Mouse (Mus musculus) midbrain, embryonic 12.5 days (tissue): ENCODE data around the gene Lcn2. TPM values are rescaled to one million over a fixed set of nuclear protein-coding genes. Genes with fewer than 3 reads are reported as not detected.

Experiments used
- ATAC-seq: fragments of 200-750 bp; cut with Nextera tagmentation; 2 replicates; pipeline ENCODE4 v1.8.0; 2017; ENCODE audit warnings: low read depth, moderate TSS enrichment, moderate library complexity; ENCODE audit not compliant: low FRiP score
- H3K27ac ChIP-seq: fragments of 300-500 bp; sonication (generic); replicated peaks from 2 replicates; pipeline ENCODE4 v1.5.1; 2016; ENCODE audit warnings: mild to moderate bottlenecking
- H3K27me3 ChIP-seq: fragments of 300-500 bp; sonication (generic); 2 replicates; pipeline ENCODE4 v1.6.1; 2016; ENCODE audit warnings: mild to moderate bottlenecking
- H3K36me3 ChIP-seq: fragments of 300-500 bp; sonication (generic); 2 replicates; pipeline ENCODE4 v1.6.1; 2016
- H3K4me1 ChIP-seq: fragments of 300-500 bp; sonication (generic); 2 replicates; pipeline ENCODE4 v1.6.1; 2016
- H3K4me2 ChIP-seq: fragments of 300-500 bp; sonication (generic); replicated peaks from 2 replicates; pipeline ENCODE4 v1.6.1; 2016; ENCODE audit warnings: mild to moderate bottlenecking, moderate library complexity
- H3K4me3 ChIP-seq: fragments of 300-500 bp; sonication (generic); 2 replicates; pipeline ENCODE4 v1.5.1; 2016; ENCODE audit warnings: mild to moderate bottlenecking
- H3K9ac ChIP-seq: fragments of 300-500 bp; sonication (generic); replicated peaks from 2 replicates; pipeline ENCODE4 v1.6.1; 2016; ENCODE audit warnings: mild to moderate bottlenecking, moderate library complexity
- H3K9me3 ChIP-seq: fragments of 300-500 bp; sonication (generic); 2 replicates; pipeline ENCODE4 v1.6.1; 2016; ENCODE audit warnings: mild to moderate bottlenecking
- WGBS: fragments of 180-500 bp; shearing (Covaris S2); methylation state at CpG from one replicate; pipeline ENCODE4 v1.1.7; 2016; 5-methylcytosine and 5-hydroxymethylcytosine counted together
- polyA plus RNA-seq: library from polyadenylated mRNA; unstranded; fragments of >200 nt; fragmentation: Nextera tagmentation; extraction: Ambion mirVana; gene quantifications from 2 replicates; pipeline ENCODE4 v1.2.1, GENCODE M21; 2016

Gene Lcn2
- polyA plus RNA-seq, 1 experiment from 2014 or later: 0.60 TPM

DNA sequence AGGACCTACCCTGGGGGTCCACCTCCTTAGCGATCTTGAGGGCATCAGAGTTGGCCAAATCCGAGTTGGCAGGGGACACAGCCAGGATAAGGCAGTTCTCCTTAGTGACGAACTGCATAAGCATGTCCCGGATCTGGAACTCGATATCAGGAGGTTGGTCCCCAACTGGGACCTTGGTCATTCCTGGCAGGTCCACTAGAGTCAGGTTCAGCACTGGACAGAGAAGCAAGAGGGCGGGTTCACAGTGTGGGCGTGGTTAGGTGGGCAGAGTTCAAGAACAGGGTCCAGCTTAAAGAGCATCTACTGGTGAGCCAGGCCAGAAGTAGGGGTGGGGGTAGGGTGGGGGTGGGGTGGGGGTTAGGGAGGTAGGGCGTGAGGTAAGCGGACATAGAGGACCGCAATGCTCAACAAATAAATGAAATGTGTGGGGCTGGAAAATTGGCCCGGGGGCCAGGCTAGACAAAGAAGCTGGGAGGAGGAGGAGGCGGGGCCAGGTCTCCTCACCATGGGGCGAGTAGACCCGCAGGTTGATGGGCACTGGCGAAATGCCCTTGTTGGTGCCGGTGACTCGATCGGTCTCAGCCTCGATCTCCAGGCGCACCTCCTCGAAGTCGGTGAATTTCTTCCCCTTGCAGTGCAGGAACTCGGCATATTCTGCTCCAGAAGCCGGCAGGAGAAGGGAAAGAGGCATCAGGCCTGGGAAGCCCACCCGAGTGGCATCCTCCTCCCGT, 48.0 kb downstream of the Lcn2 start:
- Histone ChIP-seq H3K9ac (no peak overlapping the region), H3K36me3 (peaks cover 4% of the 10 kb centered on the region; the same call in 1 of the 2 replicates), H3K4me2 (no peak overlapping the region), H3K4me3 (no peak overlapping the region), H3K9me3 (no peaks in the 10 kb centered on the region), H3K27me3 (peaks cover 5% of the 10 kb centered on the region), H3K4me1 (peaks cover 10% of the 10 kb centered on the region), H3K27ac (no peak overlapping the region)
- no peak for ATAC-seq
- WGBS: 47% methylated on average over 26 of the region's 26 CpGs

DNA sequence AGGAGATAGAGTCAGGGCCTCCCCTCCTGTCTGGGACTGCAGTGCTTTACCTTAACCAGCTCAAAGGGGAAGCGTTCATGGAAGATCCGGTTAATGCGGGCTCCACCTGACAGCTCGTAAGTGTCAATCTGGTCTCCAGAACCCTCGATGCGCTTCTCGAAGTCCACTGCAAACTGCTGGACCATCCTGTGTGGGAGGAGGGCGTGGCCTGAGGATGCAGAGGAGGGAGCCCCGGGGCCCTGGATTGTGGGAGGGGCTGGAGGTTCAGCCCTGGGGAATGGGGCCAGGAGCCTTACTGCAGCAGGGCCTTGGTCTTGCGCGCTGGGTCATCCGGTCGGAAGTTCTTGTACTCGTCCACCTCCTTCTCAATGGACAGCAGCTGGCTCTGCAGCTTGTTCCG, 52.2 kb downstream of the Lcn2 start:
- Histone ChIP-seq H3K27me3 (peaks cover 5% of the 10 kb centered on the region), H3K4me1 (no peaks in the 10 kb centered on the region), H3K9ac (no peak overlapping the region), H3K9me3 (no peaks in the 10 kb centered on the region), H3K36me3 (peaks cover 4% of the 10 kb centered on the region; the same call in 1 of the 2 replicates), H3K27ac (no peak overlapping the region), H3K4me3 (no peak overlapping the region), H3K4me2 (no peak overlapping the region)
- 54% methylated on average over 15 of the region's 15 CpGs for WGBS
- no peak for ATAC-seq

Other genes starting within 250 kb of the Lcn2 start
- 99.1 and 121 TPM in 2 replicates for gene Prrc2b, start 237.2 kb downstream of the Lcn2 start, polyA plus RNA-seq
- gene Pomt1, start 151.7 kb downstream of the Lcn2 start, polyA plus RNA-seq: 28.5 and 31.4 TPM in 2 replicates
- 74.4 and 79.6 TPM in 2 replicates for gene Uck1, start 128.1 kb downstream of the Lcn2 start, polyA plus RNA-seq
- gene Golga2, start 100.9 kb downstream of the Lcn2 start, polyA plus RNA-seq: 28.0 and 28.2 TPM in 2 replicates
- gene Swi5, start 100.2 kb downstream of the Lcn2 start, polyA plus RNA-seq: 368 and 371 TPM in 2 replicates
- gene Ciz1, start 35.9 kb downstream of the Lcn2 start, polyA plus RNA-seq: 61.5 TPM in 2 replicates
- 26.3 and 30.5 TPM in 2 replicates for gene Dnm1, start 34.9 kb downstream of the Lcn2 start, polyA plus RNA-seq
- gene 1110008P14Rik, start 6.3 kb downstream of the Lcn2 start, polyA plus RNA-seq: 57.5 and 61.1 TPM in 2 replicates
- gene Ptges2, start 7.6 kb upstream of the Lcn2 start, polyA plus RNA-seq: 27.2 and 28.6 TPM in 2 replicates
- 5.2 and 6.4 TPM in 2 replicates for gene Naif1, start 62.2 kb upstream of the Lcn2 start, polyA plus RNA-seq
- gene Slc25a25, start 63.2 kb upstream of the Lcn2 start, polyA plus RNA-seq: 40.0 TPM in 2 replicates
- 9.4 and 10.1 TPM in 2 replicates for gene Fam102a, start 147.1 kb upstream of the Lcn2 start, polyA plus RNA-seq
- 109 and 121 TPM in 2 replicates for gene Dpm2, start 182.6 kb upstream of the Lcn2 start, polyA plus RNA-seq
- gene Pip5kl1, start 186.5 kb upstream of the Lcn2 start, polyA plus RNA-seq: 2.7 and 3.1 TPM in 2 replicates
- 0.16 and 0.56 TPM in 2 replicates for gene 9430097D07Rik, start 187.4 kb upstream of the Lcn2 start, polyA plus RNA-seq
- gene St6galnac4, start 198.8 kb upstream of the Lcn2 start, polyA plus RNA-seq: 16.1 and 17.9 TPM in 2 replicates
- gene St6galnac6, start 211.5 kb upstream of the Lcn2 start, polyA plus RNA-seq: 10.6 and 11.2 TPM in 2 replicates
- 31.6 and 34.7 TPM in 2 replicates for gene Ak1, start 233.5 kb upstream of the Lcn2 start, polyA plus RNA-seq